Mouse (Mus musculus) forebrain, embryonic 11.5 days (tissue): ENCODE data around the gene Crybg1. TPM values are rescaled to one million over a fixed set of nuclear protein-coding genes. Genes with fewer than 3 reads are reported as not detected.
A peak's percentile ranks its signal among the peaks of the same experiment; 100 is the strongest.

ENCODE experiments used
- ATAC-seq: fragments of 200-750 bp; cut with Nextera tagmentation; replicated peaks from 2 replicates; pipeline ENCODE4 v1.8.0; 2017; ENCODE audit warnings: moderate TSS enrichment; ENCODE audit not compliant: low FRiP score
- DNase-seq: peaks from one replicate; pipeline ENCODE4 v3.0.0-alpha.2; 2017; ENCODE audit warnings: low spot score
- H3K27ac ChIP-seq: fragments of 300-500 bp; sonication (generic); 2 replicates; pipeline ENCODE4 v1.5.1; 2014; ENCODE audit warnings: low read depth, low read length
- H3K27me3 ChIP-seq: fragments of 300-500 bp; sonication (generic); 2 replicates; pipeline ENCODE4 v1.6.1; 2014; ENCODE audit warnings: mild to moderate bottlenecking, low read length, mixed read lengths; ENCODE audit not compliant: control insufficient read depth, insufficient read depth
- H3K36me3 ChIP-seq: fragments of 300-500 bp; sonication (generic); 2 replicates; pipeline ENCODE4 v1.6.1; 2014; ENCODE audit warnings: mild to moderate bottlenecking, low read length, moderate library complexity, mixed read lengths; ENCODE audit not compliant: control insufficient read depth, insufficient read depth
- H3K4me1 ChIP-seq: fragments of 300-500 bp; sonication (generic); replicated peaks from 2 replicates; pipeline ENCODE4 v1.6.1; 2014; ENCODE audit warnings: low read length, mixed read lengths; ENCODE audit not compliant: control insufficient read depth, insufficient read depth
- H3K4me2 ChIP-seq: fragments of 300-500 bp; sonication (generic); 2 replicates; pipeline ENCODE4 v1.6.1; 2014; ENCODE audit warnings: low read depth, mild to moderate bottlenecking, low read length, moderate library complexity, mixed read lengths; ENCODE audit not compliant: severe bottlenecking
- H3K4me3 ChIP-seq: fragments of 300-500 bp; sonication (generic); 2 replicates; pipeline ENCODE4 v1.5.1; 2014; ENCODE audit warnings: low read depth, low read length
- H3K9ac ChIP-seq: fragments of 300-500 bp; sonication (generic); 2 replicates; pipeline ENCODE4 v1.6.1; 2014; ENCODE audit warnings: low read length
- H3K9me3 ChIP-seq: fragments of 300-500 bp; sonication (generic); 2 replicates; pipeline ENCODE4 v1.6.1; 2016; ENCODE audit warnings: low read length, mixed read lengths; ENCODE audit not compliant: control insufficient read depth
- WGBS: fragments of 180-500 bp; shearing (Covaris S2); extraction: QIAGEN DNeasy Blood & Tissue Kit; methylation state at CpG from one replicate; pipeline ENCODE4 v1.1.7; 2014; 5-methylcytosine and 5-hydroxymethylcytosine counted together
- polyA plus RNA-seq: library from polyadenylated mRNA; unstranded; fragments of >200 nt; fragmentation: Nextera tagmentation; extraction: Ambion mirVana; gene quantifications from 2 replicates; pipeline ENCODE4 v1.2.1, GENCODE M21; 2014

The Crybg1 gene
- polyA plus RNA-seq, 1 experiment from 2014 or later: 0.24 TPM

DNA sequence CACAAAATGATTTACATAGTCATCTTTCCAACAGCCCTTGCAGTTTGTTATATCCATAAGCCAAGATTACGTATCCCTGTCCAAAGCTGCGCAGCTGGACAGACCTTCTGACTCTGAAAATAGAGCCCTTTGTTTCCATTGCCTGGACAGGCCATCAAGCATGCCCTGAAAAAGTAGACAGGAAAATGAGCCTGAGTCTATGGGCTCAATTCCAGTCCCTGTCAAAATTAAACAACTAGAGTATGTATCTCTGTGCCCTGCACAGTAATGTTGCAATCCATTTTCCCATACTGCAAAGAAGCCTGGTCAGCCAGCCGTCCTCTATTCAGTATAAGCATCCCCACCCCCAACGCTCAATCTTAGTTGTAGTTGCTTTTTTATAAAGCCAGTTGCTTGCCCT, 141.8 kb downstream of the Crybg1 start:
- no peak overlapping the region for H3K4me3 ChIP-seq
- 79% methylated on average over 4 of the region's 4 CpGs for WGBS

DNA sequence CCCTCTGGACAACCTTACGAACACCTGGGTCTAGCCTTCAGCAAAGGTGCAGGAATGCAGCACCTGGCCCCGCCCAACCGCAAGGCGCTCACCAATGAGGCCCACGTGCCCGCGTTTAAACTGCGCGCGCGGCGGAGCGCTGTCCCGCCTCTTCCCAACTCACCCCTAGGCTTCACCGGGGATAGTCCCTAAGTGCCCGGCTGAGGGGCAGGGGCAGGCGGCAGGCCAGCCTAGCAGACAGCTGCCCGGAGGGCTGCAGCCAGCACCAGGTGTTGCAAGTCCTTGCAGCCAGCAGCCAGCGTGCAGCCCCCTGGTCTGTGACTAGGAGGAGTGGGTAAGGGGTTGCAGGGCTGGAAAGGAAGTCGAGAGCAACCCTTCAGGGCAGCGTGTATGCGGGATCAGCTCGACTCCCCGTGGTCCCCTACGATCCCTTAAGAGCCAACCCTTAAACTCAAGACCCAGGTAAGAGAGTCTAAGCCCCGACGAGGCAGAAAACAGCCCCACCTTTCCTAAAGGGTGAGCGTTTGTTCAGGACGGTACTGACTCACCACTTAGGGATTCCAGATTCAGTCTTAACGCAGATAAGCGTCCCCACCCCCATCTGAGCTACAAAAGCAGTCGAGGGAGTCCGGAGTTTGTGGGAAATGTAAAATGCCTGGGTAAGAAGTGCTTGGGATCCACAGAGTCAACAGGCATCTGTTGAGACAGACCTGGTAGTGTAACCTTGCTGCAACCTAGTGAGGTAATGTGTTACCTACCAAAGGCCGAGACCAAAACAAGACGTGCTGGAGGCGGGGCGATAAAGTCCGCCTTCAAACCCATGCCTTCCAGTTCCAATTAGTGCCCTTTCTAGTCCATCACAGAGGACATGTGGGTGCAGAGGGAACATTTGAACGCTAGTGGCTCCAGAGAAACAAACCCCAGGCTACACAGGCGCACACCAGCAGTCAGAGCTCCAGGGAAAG, 142.7 kb downstream of the Crybg1 start:
- Histone ChIP-seq H3K36me3 (no peaks in the 10 kb centered on the region), H3K4me3 (peak overlapping the region; percentile 27), H3K27me3 (peaks cover 54% of the 10 kb centered on the region), H3K4me1 (peaks cover 6% of the 10 kb centered on the region; the same call in 1 of the 2 replicates), H3K27ac (no peak overlapping the region), H3K9ac (no peak overlapping the region), H3K9me3 (no peaks in the 10 kb centered on the region), H3K4me2 (peak overlapping the region; percentile 56)
- under 1% methylated on average over 40 of the region's 40 CpGs for WGBS
- ATAC-seq (0 out of 2 replicates have a peak, but pooled peaks have one; percentile 38), DNase-seq (peak; percentile 65)

More for the DNA sequence above, 141.8 kb downstream of the Crybg1 start:
- Histone ChIP-seq H3K9me3 (no peaks in the 10 kb centered on the region), H3K4me2 (no peak overlapping the region), H3K27me3 (peaks cover 50% of the 10 kb centered on the region), H3K4me1 (peaks cover 6% of the 10 kb centered on the region; the same call in 1 of the 2 replicates), H3K36me3 (no peaks in the 10 kb centered on the region), H3K9ac (no peak overlapping the region), H3K27ac (no peak overlapping the region)
- no peak for DNase-seq
- ATAC-seq: no peak

DNA sequence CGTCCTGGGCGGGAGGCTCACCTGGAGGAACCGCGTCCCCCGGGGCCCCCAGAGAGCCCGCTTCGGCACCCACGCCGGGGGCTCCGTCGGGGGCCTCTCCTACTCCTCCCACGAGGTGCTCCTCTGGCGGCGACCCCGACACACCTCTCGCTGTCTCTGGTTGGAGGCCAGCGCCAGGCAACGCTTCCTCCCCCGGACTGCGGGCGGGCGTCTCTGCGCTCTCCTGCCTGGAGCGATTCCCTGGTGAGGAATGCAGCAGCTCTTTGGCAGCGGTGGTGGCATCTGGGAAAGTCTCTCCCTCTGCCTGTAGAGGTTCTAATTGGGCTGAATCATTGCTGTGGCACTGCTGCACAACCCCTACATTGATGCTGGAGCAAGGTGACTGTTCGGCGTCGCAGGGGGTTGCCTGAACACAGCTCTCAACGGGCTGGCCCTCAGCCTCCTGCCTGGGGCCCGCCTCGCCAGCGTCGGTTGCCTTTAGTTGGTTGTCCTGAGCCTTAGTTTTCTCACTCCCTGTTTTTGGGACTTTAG, 144.4 kb downstream of the Crybg1 start:
- Histone ChIP-seq H3K27ac (no peak overlapping the region), H3K9me3 (no peaks in the 10 kb centered on the region), H3K36me3 (no peaks in the 10 kb centered on the region), H3K4me2 (peak overlapping the region; percentile 60), H3K4me1 (peaks cover 6% of the 10 kb centered on the region; the same call in 1 of the 2 replicates), H3K4me3 (peak overlapping the region; percentile 37), H3K9ac (no peak overlapping the region), H3K27me3 (peaks cover 54% of the 10 kb centered on the region)
- WGBS: under 1% methylated on average over 30 of the region's 33 CpGs
- peak; percentile 55 for DNase-seq
- 0 out of 2 replicates have a peak, but pooled peaks have one; percentile 33 for ATAC-seq

DNA sequence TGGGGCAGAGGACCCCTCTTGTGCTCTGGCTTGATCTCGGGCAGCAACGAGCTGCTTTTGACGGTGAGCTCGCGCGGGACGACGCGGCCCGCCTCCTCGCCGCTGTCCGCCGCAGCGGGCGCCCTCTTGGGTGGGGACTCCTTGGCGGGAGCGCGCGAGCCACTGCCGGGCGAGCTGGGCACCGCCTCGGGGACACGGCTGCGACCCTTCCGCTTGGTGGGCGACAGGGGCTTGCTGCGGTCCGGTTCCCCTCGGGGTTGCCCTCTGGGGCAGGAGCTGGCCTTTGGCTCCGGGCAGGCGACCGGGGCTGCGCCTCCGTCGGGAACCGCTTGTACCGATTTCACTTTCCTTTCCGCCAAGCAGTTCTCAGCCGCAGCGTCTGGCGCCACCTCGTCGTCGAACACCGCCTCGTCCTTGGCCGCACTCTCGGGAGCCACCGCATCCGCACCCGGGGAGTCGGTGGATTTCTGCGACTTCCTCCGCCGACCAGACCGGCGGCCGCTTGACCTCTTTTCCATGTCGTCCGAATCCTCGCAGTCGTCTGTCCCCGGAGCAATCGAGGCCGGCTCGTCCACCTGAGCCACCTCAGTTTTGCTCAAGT, 145.0 kb downstream of the Crybg1 start:
- under 1% methylated on average over 65 of the region's 68 CpGs for WGBS
- peak overlapping the region; percentile 39; the same call in 1 of the 2 replicates for H3K9ac ChIP-seq
- ATAC-seq: no peak; the same call in 1 of the 2 replicates

DNA sequence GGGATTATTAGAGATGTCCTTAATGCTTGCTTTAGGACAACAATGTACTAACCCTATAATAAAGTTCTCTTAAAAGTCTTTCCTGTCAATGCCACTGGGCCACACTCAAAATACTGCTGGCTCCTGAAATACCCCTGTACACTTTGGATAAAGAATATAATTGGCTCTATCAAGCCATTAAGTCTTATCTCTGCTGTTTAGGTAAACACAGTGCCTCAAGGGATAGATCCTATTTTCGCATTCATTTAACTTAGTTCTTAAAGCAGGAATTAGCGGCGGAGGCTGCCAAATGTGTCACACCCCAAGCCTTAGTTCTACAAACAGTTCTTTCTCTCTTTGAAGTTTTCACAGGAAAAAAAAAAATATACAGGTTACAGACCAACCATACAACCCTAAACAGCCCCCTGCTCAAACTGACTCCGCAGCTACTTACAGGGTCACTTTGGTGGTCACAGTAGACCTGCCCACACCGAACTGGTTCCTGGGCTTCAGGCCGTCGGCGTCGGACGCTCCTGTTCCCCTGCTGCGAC, 145.6 kb downstream of the Crybg1 start:
- Histone ChIP-seq H3K27me3 (peaks cover 54% of the 10 kb centered on the region), H3K36me3 (no peaks in the 10 kb centered on the region), H3K9ac (no peak overlapping the region), H3K4me2 (peak overlapping the region; percentile 60), H3K9me3 (no peaks in the 10 kb centered on the region), H3K4me1 (peaks cover 6% of the 10 kb centered on the region; the same call in 1 of the 2 replicates), H3K4me3 (peak overlapping the region; percentile 37), H3K27ac (no peak overlapping the region)
- 3% methylated on average over 11 of the region's 11 CpGs for WGBS
- DNase-seq (no peak), ATAC-seq (no peak)

More for the DNA sequence above, 145.0 kb downstream of the Crybg1 start:
- no peak overlapping the region for H3K27ac ChIP-seq
- H3K36me3 ChIP-seq: no peaks in the 10 kb centered on the region
- H3K9me3 ChIP-seq: no peaks in the 10 kb centered on the region
- peak overlapping the region; percentile 37 for H3K4me3 ChIP-seq
- peak; percentile 72 for DNase-seq
- H3K27me3 ChIP-seq: peaks cover 54% of the 10 kb centered on the region
- H3K4me2 ChIP-seq: peak overlapping the region; percentile 60
- peaks cover 6% of the 10 kb centered on the region; the same call in 1 of the 2 replicates for H3K4me1 ChIP-seq

DNA sequence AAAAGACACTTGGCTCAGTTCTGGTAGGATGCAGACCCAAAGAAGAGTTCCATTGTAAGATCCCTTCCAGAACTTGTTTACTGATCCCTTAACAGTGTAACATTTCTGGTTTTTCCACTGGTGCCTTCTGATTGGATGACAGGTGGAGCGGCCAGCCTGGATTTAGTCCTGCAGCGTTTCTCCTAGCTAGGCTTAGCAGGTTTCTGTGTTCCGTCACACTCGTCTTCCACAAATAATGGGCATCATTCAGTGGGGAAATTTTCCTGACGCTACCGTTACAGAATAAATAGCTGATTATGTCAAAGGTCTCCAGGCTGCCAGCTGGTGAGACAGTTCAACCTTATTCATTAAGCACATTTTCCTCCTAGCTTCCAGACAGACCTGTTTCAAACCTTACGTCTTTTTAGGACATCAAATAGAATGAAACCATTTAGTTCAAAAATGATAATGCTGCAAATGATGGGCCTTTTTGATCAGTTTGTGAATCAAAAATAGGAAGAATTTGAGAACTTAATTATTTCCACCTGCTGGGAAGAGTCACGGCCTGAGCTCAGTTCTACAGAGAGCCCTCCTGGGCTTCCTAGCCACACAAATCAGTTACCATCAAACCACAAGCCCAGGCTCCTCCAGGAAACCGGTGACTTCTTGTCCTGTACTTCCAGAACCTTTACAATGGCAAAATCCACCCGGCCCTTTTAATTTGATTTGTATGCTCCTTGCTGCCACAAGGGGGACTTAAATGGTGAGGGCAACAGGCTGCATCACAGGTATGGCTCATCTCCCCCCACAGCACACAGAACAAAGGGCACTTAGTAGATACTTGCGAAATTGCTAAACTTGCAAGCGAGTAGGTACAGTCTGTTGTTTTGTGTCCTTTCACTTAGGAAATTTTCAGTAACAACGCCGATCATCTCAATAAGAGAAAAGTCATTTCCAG, 146.4 kb downstream of the Crybg1 start:
- H3K9me3 ChIP-seq: no peaks in the 10 kb centered on the region
- H3K4me3 ChIP-seq: no peak overlapping the region
- H3K4me1 ChIP-seq: peaks cover 6% of the 10 kb centered on the region; the same call in 1 of the 2 replicates
- H3K27ac ChIP-seq: no peak overlapping the region
- ATAC-seq: no peak
- no peak overlapping the region for H3K9ac ChIP-seq
- no peak overlapping the region for H3K4me2 ChIP-seq
- no peak for DNase-seq
- peaks cover 52% of the 10 kb centered on the region for H3K27me3 ChIP-seq
- no peaks in the 10 kb centered on the region for H3K36me3 ChIP-seq
- WGBS: 20% methylated on average over 14 of the region's 14 CpGs

DNA sequence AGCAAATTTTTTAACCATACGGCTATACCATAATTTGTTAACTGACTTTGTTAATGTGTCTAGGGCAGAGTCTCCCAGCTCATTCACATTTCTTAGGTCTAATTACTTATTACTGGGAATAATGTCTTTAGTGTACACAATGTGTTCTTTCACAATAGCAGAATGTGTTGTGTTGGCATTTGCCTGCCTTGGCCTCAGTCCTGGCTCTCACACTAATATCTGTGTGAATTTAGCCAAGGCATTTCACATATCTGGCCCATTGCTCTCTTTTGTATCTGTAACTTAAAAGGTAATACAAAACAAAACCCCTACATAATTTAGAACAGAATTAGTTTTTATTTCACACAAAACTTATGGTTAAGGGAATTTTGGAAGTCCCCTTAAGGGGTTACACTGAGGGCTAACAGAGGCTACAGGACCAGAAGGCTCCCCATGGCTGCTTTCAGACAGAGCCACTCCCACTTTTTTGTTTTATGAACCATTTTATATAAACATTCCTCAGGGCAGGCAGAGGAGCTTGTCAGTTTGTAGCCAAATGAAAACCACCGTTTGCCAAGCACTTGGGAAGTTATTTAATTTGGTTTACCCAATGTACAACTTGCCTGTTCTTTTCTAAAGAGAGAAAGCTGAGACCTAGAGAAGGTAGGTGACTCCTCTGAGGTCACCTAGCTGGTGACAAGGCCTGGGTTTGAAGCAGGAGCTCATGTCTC, 148.3 kb downstream of the Crybg1 start:
- Histone ChIP-seq H3K4me3 (no peak overlapping the region), H3K4me1 (peaks cover 4% of the 10 kb centered on the region; the same call in 1 of the 2 replicates), H3K9me3 (no peaks in the 10 kb centered on the region), H3K36me3 (no peaks in the 10 kb centered on the region), H3K9ac (no peak overlapping the region), H3K27me3 (peaks cover 39% of the 10 kb centered on the region), H3K4me2 (no peak overlapping the region), H3K27ac (no peak overlapping the region)
- 60% methylated on average over 2 of the region's 2 CpGs for WGBS
- ATAC-seq: no peak
- DNase-seq: no peak
